Mouse (Mus musculus): ENCODE data around the gene Ctcf. TPM values are rescaled to one million over a fixed set of nuclear protein-coding genes. Genes with fewer than 3 reads are reported as not detected.
A peak's percentile ranks its signal among the peaks of the same experiment; 100 is the strongest.

Gene Ctcf
- polyA plus RNA-seq, 1 experiment from 2014 or later = 93.3 TPM

- no peak overlapping the region for H3K4me2 ChIP-seq (ENCODE audit: low read length)
- H3K36me3 ChIP-seq (ENCODE audit: control insufficient read depth, insufficient read depth, low read length) = peaks cover 21% of the 10 kb centered on the region
- H3K4me1 ChIP-seq (replicated peaks; ENCODE audit: control insufficient read depth, insufficient read depth, low read length) = peaks cover 19% of the 10 kb centered on the region
- 89% methylated on average over 17 of the region's 17 CpGs for WGBS
- no peak overlapping the region for H3K27ac ChIP-seq (ENCODE audit: low read depth)
- H3K4me3 ChIP-seq (ENCODE audit: low read depth, low read length) = no peak overlapping the region
- H3K9ac ChIP-seq (ENCODE audit: low read length) = no peak overlapping the region
- 0 out of 2 replicates have a peak, but pooled peaks cover 5% of the 10 kb centered on the region for H3K9me3 ChIP-seq (ENCODE audit: control insufficient read depth, low read length)
- 0 out of 2 replicates have a peak, but pooled peaks cover 3% of the 10 kb centered on the region for H3K27me3 ChIP-seq (replicated peaks; ENCODE audit: control insufficient read depth, insufficient read depth, low read length)
- no peak for DNase-seq (ENCODE audit: low spot score)
- ATAC-seq (replicated peaks; ENCODE audit: low FRiP score, low TSS enrichment, low read depth) = no peak
Observed at GRCm38 (mm10) chr8:105697196-105697780, 60.9 kb downstream of the Ctcf start.

DNA sequence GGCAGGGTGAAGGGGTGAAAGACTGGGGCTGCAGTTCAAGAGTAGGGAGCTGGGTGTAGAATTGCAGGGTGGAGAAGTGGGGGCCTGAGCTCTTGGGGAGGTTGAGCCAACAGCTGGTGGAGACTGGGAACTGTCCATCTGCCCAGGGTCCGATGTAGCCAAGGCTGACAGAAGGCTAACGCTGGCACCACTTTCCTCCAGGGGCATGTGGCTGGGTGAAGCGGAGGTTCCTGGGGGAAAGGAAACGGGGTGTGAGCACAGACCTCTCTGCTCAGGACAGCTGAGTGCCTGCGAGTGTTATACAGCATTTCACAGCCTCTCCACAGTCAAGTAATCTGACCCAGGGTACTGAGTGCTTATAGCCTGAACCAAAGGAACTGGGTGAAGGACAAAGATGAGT lies 62.4 kb downstream of the Ctcf start:
- no peak overlapping the region for H3K4me3 ChIP-seq (ENCODE audit: low read depth, low read length)
- no peak overlapping the region for H3K27ac ChIP-seq (ENCODE audit: low read depth)
- DNase-seq (ENCODE audit: low spot score) (no peak), ATAC-seq (replicated peaks; ENCODE audit: low FRiP score, low TSS enrichment, low read depth) (no peak)
- WGBS = 88% methylated on average over 5 of the region's 5 CpGs
- H3K9me3 ChIP-seq (ENCODE audit: control insufficient read depth, low read length) = no peaks in the 10 kb centered on the region
- no peak overlapping the region for H3K4me2 ChIP-seq (ENCODE audit: low read length)
- peaks cover 19% of the 10 kb centered on the region for H3K4me1 ChIP-seq (replicated peaks; ENCODE audit: control insufficient read depth, insufficient read depth, low read length)
- H3K27me3 ChIP-seq (replicated peaks; ENCODE audit: control insufficient read depth, insufficient read depth, low read length) = 0 out of 2 replicates have a peak, but pooled peaks cover 3% of the 10 kb centered on the region
- no peak overlapping the region for H3K9ac ChIP-seq (ENCODE audit: low read length)
- peaks cover 28% of the 10 kb centered on the region for H3K36me3 ChIP-seq (ENCODE audit: control insufficient read depth, insufficient read depth, low read length)

- Histone ChIP-seq H3K36me3 (ENCODE audit: control insufficient read depth, insufficient read depth, low read length) (peaks cover 34% of the 10 kb centered on the region), H3K4me2 (ENCODE audit: low read length) (peak overlapping the region; percentile 95), H3K27ac (ENCODE audit: low read depth) (no peak overlapping the region), H3K9ac (ENCODE audit: low read length) (peak overlapping the region; percentile 52; the same call in 1 of the 2 replicates), H3K4me1 (replicated peaks; ENCODE audit: control insufficient read depth, insufficient read depth, low read length) (peaks cover 12% of the 10 kb centered on the region; the same call in 1 of the 2 replicates), H3K27me3 (replicated peaks; ENCODE audit: control insufficient read depth, insufficient read depth, low read length) (0 out of 2 replicates have a peak, but pooled peaks cover 3% of the 10 kb centered on the region), H3K4me3 (ENCODE audit: low read depth, low read length) (peak overlapping the region; percentile 68; the same call in 1 of the 2 replicates), H3K9me3 (ENCODE audit: control insufficient read depth, low read length) (no peaks in the 10 kb centered on the region)
- ATAC-seq (replicated peaks; ENCODE audit: low FRiP score, low TSS enrichment, low read depth) (no peak), DNase-seq (ENCODE audit: low spot score) (no peak)
- WGBS = 91% methylated on average over 11 of the region's 11 CpGs
Observed at GRCm38 (mm10) chr8:105699488-105700215, 63.3 kb downstream of the Ctcf start.

DNA sequence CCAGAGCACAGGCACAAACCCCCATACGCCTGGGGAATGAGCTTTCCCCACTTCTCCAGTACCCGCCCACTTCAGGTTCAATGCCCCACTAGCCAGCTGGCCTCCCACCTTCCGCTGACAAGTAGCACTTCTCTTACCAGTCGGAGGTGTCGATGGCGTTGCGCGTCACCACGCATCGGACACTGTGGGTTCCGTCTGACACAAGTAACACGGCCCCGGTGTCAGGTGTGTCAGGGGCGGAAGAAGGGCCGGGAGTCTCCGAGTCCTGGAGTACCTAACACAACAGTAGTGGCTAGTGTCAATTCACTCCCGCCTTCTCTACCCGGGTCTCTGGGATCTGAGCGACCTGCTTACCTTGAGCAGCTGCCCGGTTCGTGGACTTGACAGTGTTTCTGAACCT lies 64.2 kb downstream of the Ctcf start:
- H3K9ac ChIP-seq (ENCODE audit: low read length) = peak overlapping the region; percentile 52
- H3K27me3 ChIP-seq (replicated peaks; ENCODE audit: control insufficient read depth, insufficient read depth, low read length) = no peaks in the 10 kb centered on the region
- peaks cover 34% of the 10 kb centered on the region for H3K36me3 ChIP-seq (ENCODE audit: control insufficient read depth, insufficient read depth, low read length)
- H3K27ac ChIP-seq (ENCODE audit: low read depth) = peak overlapping the region; percentile 89; the same call in 1 of the 2 replicates
- H3K4me1 ChIP-seq (replicated peaks; ENCODE audit: control insufficient read depth, insufficient read depth, low read length) = peaks cover 12% of the 10 kb centered on the region; the same call in 1 of the 2 replicates
- no peaks in the 10 kb centered on the region for H3K9me3 ChIP-seq (ENCODE audit: control insufficient read depth, low read length)
- no peak for DNase-seq (ENCODE audit: low spot score)
- H3K4me3 ChIP-seq (ENCODE audit: low read depth, low read length) = peak overlapping the region; percentile 68
- under 1% methylated on average over 21 of the region's 21 CpGs for WGBS
- H3K4me2 ChIP-seq (ENCODE audit: low read length) = peak overlapping the region; percentile 95
- ATAC-seq (replicated peaks; ENCODE audit: low FRiP score, low TSS enrichment, low read depth) = peak; percentile 48

- peaks cover 34% of the 10 kb centered on the region for H3K36me3 ChIP-seq (ENCODE audit: control insufficient read depth, insufficient read depth, low read length)
- H3K9ac ChIP-seq (ENCODE audit: low read length) = peak within 1 kb of the TSS; percentile 52
- peaks cover 12% of the 10 kb centered on the region; the same call in 1 of the 2 replicates for H3K4me1 ChIP-seq (replicated peaks; ENCODE audit: control insufficient read depth, insufficient read depth, low read length)
- H3K9me3 ChIP-seq (ENCODE audit: control insufficient read depth, low read length) = no peaks in the 10 kb centered on the region
- WGBS = 0% methylated on average over 60 of the region's 60 CpGs
- DNase-seq (ENCODE audit: low spot score) (peak; percentile 99), ATAC-seq (replicated peaks; ENCODE audit: low FRiP score, low TSS enrichment, low read depth) (peak; percentile 73)
- H3K27me3 ChIP-seq (replicated peaks; ENCODE audit: control insufficient read depth, insufficient read depth, low read length) = no peaks in the 10 kb centered on the region
- peak within 1 kb of the TSS; percentile 89 for H3K27ac ChIP-seq (ENCODE audit: low read depth)
- H3K4me3 ChIP-seq (ENCODE audit: low read depth, low read length) = peak within 1 kb of the TSS; percentile 68
- peak within 1 kb of the TSS; percentile 95 for H3K4me2 ChIP-seq (ENCODE audit: low read length)
Observed at GRCm38 (mm10) chr8:105700966-105701824, 64.8 kb downstream of the Ctcf start, which contains the start of the genes Acd and Pard6a. Gene Acd (minus strand): TSS chr8:105701102. Gene Pard6a (plus strand): TSS chr8:105701148.

DNA sequence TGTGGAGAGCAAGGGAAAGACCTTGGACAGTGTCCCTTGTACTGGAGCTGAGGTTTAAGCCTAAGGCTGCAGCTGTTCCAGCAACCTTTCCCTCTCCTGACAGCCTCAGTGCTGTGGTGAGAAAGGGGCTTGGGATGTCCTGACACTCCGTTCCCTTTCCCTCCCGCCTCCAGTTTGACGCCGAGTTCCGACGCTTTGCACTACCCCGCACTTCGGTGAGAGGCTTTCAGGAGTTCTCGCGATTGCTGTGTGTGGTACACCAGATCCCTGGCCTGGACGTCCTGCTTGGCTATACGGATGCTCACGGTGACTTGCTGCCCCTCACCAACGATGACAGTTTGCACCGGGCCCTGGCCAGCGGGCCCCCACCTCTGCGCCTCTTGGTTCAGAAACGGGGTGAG lies 65.6 kb downstream of the Ctcf start:
- Histone ChIP-seq H3K36me3 (ENCODE audit: control insufficient read depth, insufficient read depth, low read length) (peaks cover 29% of the 10 kb centered on the region), H3K27ac (ENCODE audit: low read depth) (peak overlapping the region; percentile 89; the same call in 1 of the 2 replicates), H3K4me2 (ENCODE audit: low read length) (peak overlapping the region; percentile 95), H3K4me1 (replicated peaks; ENCODE audit: control insufficient read depth, insufficient read depth, low read length) (peaks cover 15% of the 10 kb centered on the region; the same call in 1 of the 2 replicates), H3K4me3 (ENCODE audit: low read depth, low read length) (peak overlapping the region; percentile 68), H3K9ac (ENCODE audit: low read length) (peak overlapping the region; percentile 52; the same call in 1 of the 2 replicates), H3K9me3 (ENCODE audit: control insufficient read depth, low read length) (no peaks in the 10 kb centered on the region), H3K27me3 (replicated peaks; ENCODE audit: control insufficient read depth, insufficient read depth, low read length) (no peaks in the 10 kb centered on the region)
- DNase-seq (ENCODE audit: low spot score) (no peak), ATAC-seq (replicated peaks; ENCODE audit: low FRiP score, low TSS enrichment, low read depth) (no peak)
- WGBS = 48% methylated on average over 18 of the region's 18 CpGs

DNA sequence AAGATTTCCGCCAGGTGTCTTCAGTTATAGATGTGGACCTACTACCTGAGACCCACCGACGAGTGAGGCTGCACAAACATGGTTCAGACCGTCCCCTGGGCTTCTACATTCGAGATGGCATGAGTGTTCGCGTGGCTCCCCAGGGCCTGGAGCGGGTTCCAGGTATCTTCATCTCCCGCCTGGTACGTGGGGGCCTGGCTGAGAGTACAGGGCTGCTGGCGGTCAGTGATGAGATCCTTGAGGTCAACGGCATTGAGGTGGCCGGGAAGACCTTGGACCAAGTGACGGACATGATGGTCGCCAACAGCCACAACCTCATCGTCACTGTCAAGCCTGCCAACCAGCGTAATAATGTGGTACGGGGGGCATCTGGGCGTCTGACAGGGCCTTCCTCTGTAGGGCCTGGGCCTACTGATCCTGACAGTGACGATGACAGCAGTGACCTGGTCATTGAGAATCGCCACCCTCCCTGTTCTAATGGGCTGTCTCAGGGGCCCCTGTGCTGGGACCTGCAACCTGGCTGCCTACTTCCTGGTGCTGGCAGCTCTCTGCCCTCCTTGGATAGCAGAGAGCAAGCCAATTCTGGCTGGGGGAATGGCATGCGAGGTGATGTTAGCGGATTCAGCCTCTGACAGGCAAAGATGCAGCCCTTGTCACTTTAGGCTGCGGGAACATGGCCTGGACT lies 66.5 kb downstream of the Ctcf start:
- H3K4me3 ChIP-seq (ENCODE audit: low read depth, low read length) = no peak overlapping the region
- H3K9ac ChIP-seq (ENCODE audit: low read length) = no peak overlapping the region
- no peaks in the 10 kb centered on the region for H3K27me3 ChIP-seq (replicated peaks; ENCODE audit: control insufficient read depth, insufficient read depth, low read length)
- DNase-seq (ENCODE audit: low spot score) (no peak), ATAC-seq (replicated peaks; ENCODE audit: low FRiP score, low TSS enrichment, low read depth) (no peak)
- WGBS = 91% methylated on average over 24 of the region's 24 CpGs
- H3K4me2 ChIP-seq (ENCODE audit: low read length) = no peak overlapping the region
- H3K4me1 ChIP-seq (replicated peaks; ENCODE audit: control insufficient read depth, insufficient read depth, low read length) = peaks cover 17% of the 10 kb centered on the region; the same call in 1 of the 2 replicates
- H3K36me3 ChIP-seq (ENCODE audit: control insufficient read depth, insufficient read depth, low read length) = peaks cover 20% of the 10 kb centered on the region
- H3K27ac ChIP-seq (ENCODE audit: low read depth) = no peak overlapping the region
- H3K9me3 ChIP-seq (ENCODE audit: control insufficient read depth, low read length) = no peaks in the 10 kb centered on the region
